Mouse (Mus musculus) midbrain, embryonic 13.5 days (tissue): ENCODE results near the gene Hist1h2bc. TPM values are rescaled to one million over a fixed set of nuclear protein-coding genes. Genes with fewer than 3 reads are reported as not detected.

ENCODE experiments used
- ATAC-seq: fragments of 200-750 bp; cut with Nextera tagmentation; 2 replicates; pipeline ENCODE4 v1.8.0; 2017; ENCODE audit warnings: mild to moderate bottlenecking, moderate TSS enrichment, moderate library complexity
- H3K27ac ChIP-seq: fragments of 300-500 bp; sonication (generic); 2 replicates; pipeline ENCODE4 v1.5.1; 2015; ENCODE audit warnings: inconsistent platforms, mild to moderate bottlenecking, moderate library complexity
- H3K27me3 ChIP-seq: fragments of 300-500 bp; sonication (generic); 2 replicates; pipeline ENCODE4 v1.6.1; 2015; ENCODE audit warnings: mild to moderate bottlenecking, inconsistent platforms
- H3K36me3 ChIP-seq: fragments of 300-500 bp; sonication (generic); 2 replicates; pipeline ENCODE4 v1.6.1; 2015; ENCODE audit warnings: mild to moderate bottlenecking, inconsistent platforms
- H3K4me1 ChIP-seq: fragments of 300-500 bp; sonication (generic); replicated peaks from 2 replicates; pipeline ENCODE4 v1.6.1; 2015; ENCODE audit warnings: inconsistent platforms
- H3K4me2 ChIP-seq: fragments of 300-500 bp; sonication (generic); replicated peaks from 2 replicates; pipeline ENCODE4 v1.6.1; 2015; ENCODE audit warnings: moderate library complexity, mild to moderate bottlenecking, inconsistent platforms
- H3K4me3 ChIP-seq: fragments of 300-500 bp; sonication (generic); replicated peaks from 2 replicates; pipeline ENCODE4 v1.5.1; 2015; ENCODE audit warnings: mild to moderate bottlenecking, inconsistent platforms
- H3K9ac ChIP-seq: fragments of 300-500 bp; sonication (generic); replicated peaks from 2 replicates; pipeline ENCODE4 v1.6.1; 2015; ENCODE audit warnings: mild to moderate bottlenecking, inconsistent platforms
- H3K9me3 ChIP-seq: fragments of 300-500 bp; sonication (generic); 2 replicates; pipeline ENCODE4 v1.6.1; 2016; ENCODE audit warnings: mild to moderate bottlenecking, inconsistent platforms
- WGBS: fragments of 180-500 bp; shearing (Covaris S2); methylation state at CpG from one replicate; pipeline ENCODE4 v1.1.7; 2015; 5-methylcytosine and 5-hydroxymethylcytosine counted together
- microRNA-seq: library from miRNA; unstranded; fragments of <30 nt; microRNA quantifications from one replicate; pipeline ENCODE4, GENCODE M21; 2016
- polyA plus RNA-seq: library from polyadenylated mRNA; unstranded; fragments of >200 nt; fragmentation: Nextera tagmentation; extraction: Ambion mirVana; gene quantifications from 2 replicates; pipeline ENCODE4 v1.2.1, GENCODE M21; 2015

Hist1h2bc gene
- polyA plus RNA-seq, 1 experiment from 2014 or later: 24.4 TPM

- H3K9ac ChIP-seq: no peak overlapping the region
- H3K27ac ChIP-seq: no peak overlapping the region
- H3K4me2 ChIP-seq: peak overlapping the region; percentile 100; the same call in 1 of the 2 replicates
- no peaks in the 10 kb centered on the region for H3K27me3 ChIP-seq
- H3K9me3 ChIP-seq: no peaks in the 10 kb centered on the region
- no peaks in the 10 kb centered on the region for H3K36me3 ChIP-seq
- H3K4me1 ChIP-seq: peaks cover 33% of the 10 kb centered on the region
- 64% methylated on average over 5 of the region's 5 CpGs for WGBS
- ATAC-seq: no peak
- H3K4me3 ChIP-seq: no peak overlapping the region
Measured at GRCm38 (mm10) chr13:23740910-23741309, 56.9 kb downstream of the Hist1h2bc start.

GRCm38 (mm10) chr13:23742007-23742406 lies 58.0 kb downstream of the Hist1h2bc start:
- no peaks in the 10 kb centered on the region for H3K9me3 ChIP-seq
- H3K27me3 ChIP-seq: no peaks in the 10 kb centered on the region
- ATAC-seq: no peak
- H3K9ac ChIP-seq: no peak overlapping the region
- H3K4me2 ChIP-seq: no peak overlapping the region
- peaks cover 35% of the 10 kb centered on the region for H3K4me1 ChIP-seq
- no peaks in the 10 kb centered on the region for H3K36me3 ChIP-seq
- no peak overlapping the region for H3K4me3 ChIP-seq
- no peak overlapping the region for H3K27ac ChIP-seq

Small RNA genes lying within 50 kb of the gene (microRNA-seq; reads per million reads assigned to microRNA genes)
- not detected for gene Gm44350

Other genes with a start within 250 kb of the Hist1h2bc start
- gene Btn1a1, start 218.3 kb upstream of the Hist1h2bc start, polyA plus RNA-seq: 0.04 and 0.13 TPM in 2 replicates
- 0.13 TPM in 2 replicates for gene Btn2a2, start 195.3 kb upstream of the Hist1h2bc start, polyA plus RNA-seq
- 6.4 and 7.4 TPM in 2 replicates for gene Hist1h4h, start 153.1 kb upstream of the Hist1h2bc start, polyA plus RNA-seq
- 1.3 and 3.0 TPM in 2 replicates for gene Hist1h2af, start 150.3 kb upstream of the Hist1h2bc start, polyA plus RNA-seq
- 3.1 and 5.3 TPM in 2 replicates for gene Hist1h3g, start 148.8 kb upstream of the Hist1h2bc start, polyA plus RNA-seq
- gene Hist1h2bh, start 140.8 kb upstream of the Hist1h2bc start, polyA plus RNA-seq: 0.31 and 0.35 TPM in 2 replicates
- 0.75 and 0.84 TPM in 2 replicates for gene Hist1h3f, start 140.1 kb upstream of the Hist1h2bc start, polyA plus RNA-seq
- not detected in 2 replicates for gene Hist1h4f, start 132.6 kb upstream of the Hist1h2bc start, polyA plus RNA-seq
- 0.23 and 0.24 TPM in 2 replicates for gene Hist1h1d, start 130.9 kb upstream of the Hist1h2bc start, polyA plus RNA-seq
- gene Hist1h3e, start 121.8 kb upstream of the Hist1h2bc start, polyA plus RNA-seq: 3.1 and 4.7 TPM in 2 replicates
- 51.6 and 53.6 TPM in 2 replicates for gene Hist1h2ae, start 113.0 kb upstream of the Hist1h2bc start, polyA plus RNA-seq
- gene Hist1h2bg, start 112.8 kb upstream of the Hist1h2bc start, polyA plus RNA-seq: 4.1 and 7.5 TPM in 2 replicates
- gene Hist1h2bf, start 110.0 kb upstream of the Hist1h2bc start, polyA plus RNA-seq: 3.3 and 4.5 TPM in 2 replicates
- gene Hist1h2ad, start 109.8 kb upstream of the Hist1h2bc start, polyA plus RNA-seq: 0.93 and 1.7 TPM in 2 replicates
- 2.1 and 3.1 TPM in 2 replicates for gene Hist1h3d, start 108.4 kb upstream of the Hist1h2bc start, polyA plus RNA-seq
- gene Hist1h4d, start 102.6 kb upstream of the Hist1h2bc start, polyA plus RNA-seq: 74.3 and 84.0 TPM in 2 replicates
- 1.4 and 2.0 TPM in 2 replicates for gene Hist1h2be, start 63.1 kb upstream of the Hist1h2bc start, polyA plus RNA-seq
- gene Hist1h1e, start 61.6 kb upstream of the Hist1h2bc start, polyA plus RNA-seq: 12.6 and 15.0 TPM in 2 replicates
- gene Hist1h2ac, start 251 bp upstream of the Hist1h2bc start, polyA plus RNA-seq: 0.69 and 1.1 TPM in 2 replicates
- not detected in 2 replicates for gene Hist1h1t, start 11.6 kb downstream of the Hist1h2bc start, polyA plus RNA-seq
- gene Hist1h4c, start 14.3 kb downstream of the Hist1h2bc start, polyA plus RNA-seq: 5.1 and 5.8 TPM in 2 replicates
- gene Hfe, start 26.7 kb downstream of the Hist1h2bc start, polyA plus RNA-seq: 2.0 and 2.7 TPM in 2 replicates
- gene Hist1h1c, start 54.6 kb downstream of the Hist1h2bc start, polyA plus RNA-seq: 9.8 and 11.1 TPM in 2 replicates
- 3.2 and 4.4 TPM in 2 replicates for gene Hist1h3c, start 61.4 kb downstream of the Hist1h2bc start, polyA plus RNA-seq
- 2.8 and 3.2 TPM in 2 replicates for gene Hist1h2bb, start 62.5 kb downstream of the Hist1h2bc start, polyA plus RNA-seq
- 28.4 and 31.0 TPM in 2 replicates for gene Hist1h2ab, start 66.9 kb downstream of the Hist1h2bc start, polyA plus RNA-seq
- gene Hist1h3b, start 68.1 kb downstream of the Hist1h2bc start, polyA plus RNA-seq: 6.3 and 8.7 TPM in 2 replicates
- gene Hist1h4b, start 72.8 kb downstream of the Hist1h2bc start, polyA plus RNA-seq: 4.6 and 5.2 TPM in 2 replicates
- gene Hist1h4a, start 77.0 kb downstream of the Hist1h2bc start, polyA plus RNA-seq: 0.44 and 0.57 TPM in 2 replicates
- 1.4 and 3.3 TPM in 2 replicates for gene Hist1h3a, start 78.2 kb downstream of the Hist1h2bc start, polyA plus RNA-seq
- gene Hist1h1a, start 79.5 kb downstream of the Hist1h2bc start, polyA plus RNA-seq: 1.6 and 2.2 TPM in 2 replicates
- 0.15 TPM in 1 of 2 replicates, not detected in the other for gene Trim38, start 85.7 kb downstream of the Hist1h2bc start, polyA plus RNA-seq
- gene Slc17a2, start 122.8 kb downstream of the Hist1h2bc start, polyA plus RNA-seq: not detected in 2 replicates
- gene Slc17a3, start 155.2 kb downstream of the Hist1h2bc start, polyA plus RNA-seq: not detected in 2 replicates
- 0.08 TPM in 1 of 2 replicates, not detected in the other for gene Slc17a1, start 183.6 kb downstream of the Hist1h2bc start, polyA plus RNA-seq
- not detected in 2 replicates for gene Slc17a4, start 230.8 kb downstream of the Hist1h2bc start, polyA plus RNA-seq
- gene Hist1h2ba, start 250.0 kb downstream of the Hist1h2bc start, polyA plus RNA-seq: not detected in 2 replicates